Mouse (Mus musculus): Measurements from ENCODE around the gene Gm8764. TPM values are rescaled to one million over a fixed set of nuclear protein-coding genes. Genes with fewer than 3 reads are reported as not detected.

Gene Gm8764
- polyA plus RNA-seq (2012; rRNA removed), result not detected in 2 replicates

GRCm38 (mm10) chr10:104159706-104160105, at the start of gene Gm8764:
Gm8764 (plus strand) TSS chr10:104160006.

GRCm38 (mm10) chr10:104142687-104143086, 17.1 kb upstream of the Gm8764 start, which contains the start of gene Gm21293:
Gm21293 (plus strand) TSS chr10:104142987.

GRCm38 (mm10) chr10:104151197-104151596, 8.6 kb upstream of the Gm8764 start, which contains the start of gene Gm6763:
Gm6763 (plus strand) TSS chr10:104151497.

GRCm38 (mm10) chr10:104168215-104168614, 8.4 kb downstream of the Gm8764 start, which contains the start of gene Gm21304:
Gm21304 (plus strand) TSS chr10:104168515.

GRCm38 (mm10) chr10:104176724-104177123, 16.9 kb downstream of the Gm8764 start, which contains the start of gene Gm21312:
Gm21312 (plus strand) TSS chr10:104177024.

GRCm38 (mm10) chr10:104185233-104185632, 25.4 kb downstream of the Gm8764 start, which contains the start of gene Gm20765:
Gm20765 (plus strand) TSS chr10:104185533.

GRCm38 (mm10) chr10:104193742-104194141, 33.9 kb downstream of the Gm8764 start, which contains the start of gene Gm4340:
Gm4340 (plus strand) TSS chr10:104194042.

Other genes starting within 250 kb of the Gm8764 start
- not detected in 2 replicates for gene Gm21293, start 17.0 kb upstream of the Gm8764 start, polyA plus RNA-seq (2012; rRNA removed)
- gene Gm6763, start 8.5 kb upstream of the Gm8764 start, polyA plus RNA-seq (2012; rRNA removed), result not detected in 2 replicates
- not detected in 2 replicates for gene Gm21304, start 8.5 kb downstream of the Gm8764 start, polyA plus RNA-seq (2012; rRNA removed)
- gene Gm21312, start 17.0 kb downstream of the Gm8764 start, polyA plus RNA-seq (2012; rRNA removed), result not detected in 2 replicates
- not detected in 2 replicates for gene Gm20765, start 25.5 kb downstream of the Gm8764 start, polyA plus RNA-seq (2012; rRNA removed)
- gene Gm4340, start 34.0 kb downstream of the Gm8764 start, polyA plus RNA-seq (2012; rRNA removed), result not detected in 2 replicates

Measured in ovary, adult 2 months (tissue).